Mouse (Mus musculus): Measurements from ENCODE around the gene Qprt.

- no peak for TF ChIP-seq CTCF (IDR thresholded peaks at IDR 0.05; ENCODE audit: low read depth, low read length)
- TF ChIP-seq POLR2A (IDR thresholded peaks at IDR 0.05; ENCODE audit: extremely low read depth, insufficient read depth, low read length) = no peak
Measured at GRCm38 (mm10) chr7:127113614-127114259, 8.3 kb downstream of the Qprt start.

All from liver, adult 2 months (tissue).